Mouse (Mus musculus) liver, adult (tissue): ENCODE results near the gene Lmtk2.

Source experiments
- GATA4 ChIP-seq: IDR thresholded peaks from 2 replicates; pipeline ENCODE4 v1.6.1; 2014; ENCODE audit warnings: mild to moderate bottlenecking, low read length; ENCODE audit not compliant: insufficient replicate concordance

Gene Lmtk2

DNA sequence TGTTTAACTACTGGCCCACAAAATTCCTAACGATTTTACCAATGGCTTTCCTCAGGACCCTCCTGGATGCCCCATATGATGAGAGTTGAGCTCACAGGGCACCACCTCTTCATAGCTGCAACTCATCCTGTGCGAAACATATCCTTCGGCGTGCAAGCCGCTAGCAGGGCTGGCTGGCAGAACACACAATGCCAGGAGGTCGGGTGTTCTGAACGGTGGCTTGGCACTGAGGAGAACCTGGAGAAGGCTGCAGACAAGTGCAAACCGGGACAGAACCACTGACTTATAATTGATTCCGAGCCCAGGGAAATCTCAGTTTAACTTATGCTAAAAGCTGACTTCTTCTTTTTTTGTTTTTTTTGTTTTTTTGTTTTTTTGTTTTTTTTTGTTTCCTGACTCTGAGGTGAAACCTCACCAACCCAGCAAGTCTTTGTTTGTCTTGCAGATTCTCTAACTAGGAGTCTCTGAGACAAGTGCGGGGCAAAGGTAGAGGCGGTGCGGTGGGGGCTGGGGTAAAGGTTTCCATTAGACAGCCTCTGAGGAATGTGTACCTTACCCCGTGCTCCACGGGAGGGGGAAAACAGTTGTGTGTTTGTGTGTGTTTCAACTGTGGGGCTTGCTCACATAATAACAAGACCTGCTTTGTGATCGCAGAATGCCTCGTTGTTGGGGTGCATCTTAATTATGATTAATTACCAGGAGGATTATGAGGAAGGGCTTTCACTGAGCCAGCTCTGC, 2.2 kb upstream of the Lmtk2 start:
- TF ChIP-seq GATA4: no peak

- no peak for TF ChIP-seq GATA4
Observed at GRCm38 (mm10) chr5:144098640-144098929, 1.7 kb upstream of the Lmtk2 start.

DNA sequence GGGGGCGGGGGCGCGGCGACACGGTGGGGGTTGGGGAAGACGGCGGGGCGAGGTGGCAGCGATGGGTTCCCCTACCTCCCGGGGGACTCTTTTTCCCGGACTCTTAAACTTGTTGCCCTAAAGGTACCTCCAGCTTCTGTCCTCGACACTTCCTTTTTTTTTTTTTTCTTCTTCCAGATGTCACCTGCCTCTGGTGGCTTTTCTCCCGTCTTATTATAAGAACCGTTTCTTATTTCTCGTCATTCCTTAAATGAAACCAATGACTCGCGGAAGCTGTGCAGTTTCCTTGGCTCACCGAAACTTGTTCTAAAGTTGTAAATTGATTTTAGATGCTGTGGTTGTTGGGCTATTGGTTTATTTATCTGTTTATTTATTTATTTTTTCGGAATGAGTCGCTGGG, 712 bp downstream of the Lmtk2 start:
- TF ChIP-seq GATA4: no peak

- peak; percentile 93 for TF ChIP-seq GATA4
Observed at GRCm38 (mm10) chr5:144105070-144105469, 4.8 kb downstream of the Lmtk2 start.

DNA sequence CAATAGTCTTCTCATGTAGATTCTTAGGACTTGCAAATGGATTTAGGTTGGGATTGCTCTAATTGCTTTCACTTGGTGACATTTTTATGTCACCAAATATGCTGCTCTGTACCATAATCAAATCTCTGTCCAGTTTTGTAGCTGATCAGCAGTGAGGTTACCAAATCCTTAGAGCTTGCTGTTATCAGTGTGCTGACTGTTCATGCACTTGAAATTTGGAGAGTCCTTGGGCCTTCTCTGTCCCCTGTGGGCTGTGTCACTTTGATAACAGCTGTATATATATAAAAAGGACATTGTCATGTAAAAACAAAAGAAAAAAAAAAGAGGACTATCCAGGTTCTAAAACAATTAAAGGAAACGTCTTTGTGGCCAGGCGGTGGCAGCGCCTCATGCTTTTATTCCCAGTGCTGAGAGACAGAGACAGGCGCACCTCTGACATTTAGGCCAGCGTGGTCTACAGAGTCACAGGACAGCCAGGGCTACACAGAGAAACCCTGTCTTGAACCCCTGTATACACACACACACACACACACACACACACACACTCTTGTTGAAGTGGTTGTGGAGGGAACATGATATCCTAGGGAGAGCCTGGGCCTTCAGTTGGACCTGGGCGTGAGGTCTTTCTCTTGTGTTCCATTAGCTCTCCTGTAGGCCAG, 5.4 kb downstream of the Lmtk2 start:
- TF ChIP-seq GATA4: no peak

- no peak for TF ChIP-seq GATA4
Observed at GRCm38 (mm10) chr5:144106130-144106510, 5.9 kb downstream of the Lmtk2 start.

DNA sequence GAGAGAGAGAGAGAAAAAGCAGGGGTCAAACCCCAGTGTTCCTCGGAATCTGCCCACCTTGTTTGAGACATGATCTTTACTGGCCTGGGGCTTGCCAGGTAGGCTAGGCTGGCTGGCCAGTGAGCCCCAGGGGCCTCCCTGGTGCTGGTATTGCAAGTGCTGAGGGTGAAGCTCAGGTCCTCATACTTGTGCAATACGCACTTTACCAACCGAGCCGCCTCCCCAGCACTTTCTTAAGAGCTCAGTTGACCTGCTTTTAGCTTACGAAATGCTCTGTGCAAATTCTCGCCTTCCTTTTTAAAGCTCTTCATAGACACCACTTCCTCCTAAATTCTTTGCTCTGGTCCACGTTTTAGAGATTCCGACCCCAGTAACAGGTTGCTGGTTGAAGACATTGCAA, 9.0 kb downstream of the Lmtk2 start:
- no peak for TF ChIP-seq GATA4

- no peak for TF ChIP-seq GATA4
Observed at GRCm38 (mm10) chr5:144112574-144113438, 12.6 kb downstream of the Lmtk2 start.

GRCm38 (mm10) chr5:144114068-144114467, 13.8 kb downstream of the Lmtk2 start:
- TF ChIP-seq GATA4: no peak

GRCm38 (mm10) chr5:144114970-144115627, 14.9 kb downstream of the Lmtk2 start:
- TF ChIP-seq GATA4: no peak

- no peak for TF ChIP-seq GATA4
Observed at GRCm38 (mm10) chr5:144115628-144115977, 15.4 kb downstream of the Lmtk2 start.

DNA sequence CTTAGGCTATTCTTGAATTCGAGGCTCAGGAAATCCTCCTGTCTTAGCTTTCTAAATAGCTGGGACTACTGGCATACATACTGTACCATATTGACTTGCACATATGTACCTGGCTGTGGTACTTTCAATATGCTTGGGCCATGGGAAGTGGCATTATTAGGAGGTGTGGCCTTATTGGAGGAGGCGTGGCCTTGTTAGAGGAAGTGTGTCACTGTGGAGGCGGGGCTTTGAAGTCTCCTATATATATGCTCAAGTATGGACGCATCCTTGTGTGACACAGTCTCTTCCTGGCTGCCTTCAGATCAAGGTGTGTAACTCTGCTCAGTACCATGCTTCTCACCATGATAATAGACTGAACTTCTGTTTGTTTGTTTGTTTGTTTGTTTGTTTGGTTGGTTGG, 18.0 kb downstream of the Lmtk2 start:
- no peak for TF ChIP-seq GATA4

DNA sequence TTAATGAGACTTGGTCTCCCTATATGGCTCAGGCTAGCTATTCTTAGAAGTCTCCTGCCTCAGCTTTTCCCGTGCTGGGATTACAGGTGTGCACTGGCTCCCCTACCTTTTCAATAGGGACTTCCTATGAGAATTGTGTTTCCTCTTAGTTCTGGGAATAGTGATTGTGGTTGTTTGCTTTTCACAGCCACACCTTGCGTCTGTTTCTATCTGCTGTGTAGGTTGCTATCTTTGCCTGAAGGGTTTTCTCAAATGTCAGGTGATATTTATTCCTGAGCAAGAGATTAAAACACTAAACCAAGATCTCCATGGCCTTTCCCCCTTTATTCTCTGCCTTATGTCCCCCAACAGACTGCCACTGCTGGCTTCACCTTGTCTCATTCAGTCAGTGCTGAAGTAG, 19.1 kb downstream of the Lmtk2 start:
- no peak for TF ChIP-seq GATA4

GRCm38 (mm10) chr5:144121489-144121888, 21.3 kb downstream of the Lmtk2 start:
- TF ChIP-seq GATA4: no peak

- TF ChIP-seq GATA4: no peak
Observed at GRCm38 (mm10) chr5:144125979-144126755, 25.9 kb downstream of the Lmtk2 start.

GRCm38 (mm10) chr5:144143531-144143930, 43.3 kb downstream of the Lmtk2 start:
- TF ChIP-seq GATA4: no peak

DNA sequence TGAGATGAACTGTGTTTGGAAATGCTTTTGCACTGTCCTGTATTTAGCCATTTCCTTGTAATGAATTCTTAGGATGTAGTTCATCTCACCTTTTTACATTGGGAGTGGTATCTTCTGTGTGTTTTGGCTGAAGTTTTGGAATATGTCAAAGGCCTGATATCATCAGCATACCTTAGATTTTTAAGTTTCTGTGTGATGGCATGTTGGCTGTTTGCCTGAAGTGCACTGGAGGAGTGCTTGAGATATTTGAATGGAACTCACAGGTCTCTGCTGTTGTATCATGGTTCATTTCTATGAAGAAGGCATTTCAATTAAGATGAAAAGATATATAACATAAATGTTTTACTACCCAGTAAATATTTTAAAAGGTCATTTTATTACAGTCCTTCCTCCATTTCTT, 46.7 kb downstream of the Lmtk2 start:
- TF ChIP-seq GATA4: no peak
